Mouse (Mus musculus): ENCODE results near the gene Hfm1.

The Hfm1 gene

GRCm38 (mm10) chr5:106925488-106926368 is at the start of gene Hfm1:
TSS of gene Hfm1 (minus strand) at chr5:106926321.
- peak; percentile 42 for DNase-seq (ENCODE audit: low read depth, low spot score)

GRCm38 (mm10) chr5:106973883-106974282 is 47.8 kb upstream of the Hfm1 start:
- DNase-seq (ENCODE audit: low read depth, low spot score) = no peak

- DNase-seq (ENCODE audit: low read depth, low spot score) = no peak
Observed at GRCm38 (mm10) chr5:106967578-106967977, 41.5 kb upstream of the Hfm1 start.

- DNase-seq (ENCODE audit: low read depth, low spot score) = no peak
Observed at GRCm38 (mm10) chr5:106966443-106966842, 40.3 kb upstream of the Hfm1 start.

- no peak for DNase-seq (ENCODE audit: low read depth, low spot score)
Observed at GRCm38 (mm10) chr5:106964513-106965014, 38.4 kb upstream of the Hfm1 start.

GRCm38 (mm10) chr5:106963584-106964512 is 37.7 kb upstream of the Hfm1 start, which contains the start of gene Cdc7:
TSS of gene Cdc7 (plus strand) at chr5:106964322.
- peak; percentile 78 for DNase-seq (ENCODE audit: low read depth, low spot score)

DNA sequence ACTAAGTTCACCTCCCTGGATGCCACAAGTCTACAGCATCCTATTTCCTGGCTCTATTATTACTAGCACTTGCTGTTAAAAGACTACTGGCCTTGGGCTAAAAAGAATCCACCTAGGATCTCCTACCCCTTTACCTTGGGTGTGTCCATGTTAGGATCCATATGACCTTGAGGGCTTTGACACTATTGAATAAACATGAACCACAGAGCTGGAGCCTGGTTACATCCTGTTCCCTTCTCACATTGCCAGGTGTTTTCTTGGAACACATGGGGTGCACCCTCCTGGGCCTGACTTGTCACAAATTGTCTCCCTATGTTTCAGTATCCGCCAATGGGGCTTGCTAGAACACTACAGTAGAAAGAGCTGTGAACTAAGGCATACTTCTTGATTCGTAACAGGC is 34.3 kb upstream of the Hfm1 start:
- DNase-seq (ENCODE audit: low read depth, low spot score) = no peak

GRCm38 (mm10) chr5:106959031-106959430 is 32.9 kb upstream of the Hfm1 start:
- no peak for DNase-seq (ENCODE audit: low read depth, low spot score)

GRCm38 (mm10) chr5:106956467-106956866 is 30.3 kb upstream of the Hfm1 start:
- no peak for DNase-seq (ENCODE audit: low read depth, low spot score)

DNA sequence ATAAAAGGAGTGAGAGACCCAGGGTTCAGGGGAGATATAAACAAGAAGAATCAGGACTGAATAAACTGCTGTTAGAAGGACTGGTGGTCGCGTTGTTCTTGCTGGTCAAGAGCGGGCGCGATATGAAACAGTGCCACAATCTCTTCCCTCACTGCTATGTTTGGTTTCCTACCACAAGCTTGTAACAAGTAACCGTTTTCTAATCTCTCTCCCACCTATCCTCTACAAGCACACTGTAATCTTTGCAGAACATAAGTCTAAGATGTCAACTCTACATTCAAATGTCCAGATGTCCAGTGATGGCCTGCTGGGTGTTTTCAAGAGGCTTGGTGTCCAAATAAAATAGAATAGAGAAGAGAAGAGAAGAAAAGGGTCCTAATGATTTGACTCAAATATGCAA is 22.6 kb upstream of the Hfm1 start:
- DNase-seq (ENCODE audit: low read depth, low spot score) = no peak

DNA sequence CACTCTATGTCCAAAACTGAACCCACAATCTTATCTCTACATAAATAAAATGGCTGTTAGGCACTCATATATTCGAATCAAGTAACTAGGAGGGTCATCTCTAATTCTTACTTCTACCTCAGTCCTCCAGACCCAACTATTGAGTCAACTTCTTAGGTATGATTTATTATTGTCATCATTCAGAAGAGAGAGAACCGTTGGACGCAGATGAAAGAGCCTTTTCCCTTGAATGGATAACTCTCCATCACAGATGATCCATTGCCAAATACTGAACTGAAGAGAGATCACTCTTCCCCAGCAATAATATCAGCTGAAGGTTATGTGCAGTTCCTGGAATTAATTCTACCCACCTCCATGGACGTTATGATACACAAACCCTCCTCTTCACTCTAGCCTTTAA is 20.2 kb upstream of the Hfm1 start:
- no peak for DNase-seq (ENCODE audit: low read depth, low spot score)

GRCm38 (mm10) chr5:106927996-106928395 is 1.9 kb upstream of the Hfm1 start:
- DNase-seq (ENCODE audit: low read depth, low spot score) = no peak

DNA sequence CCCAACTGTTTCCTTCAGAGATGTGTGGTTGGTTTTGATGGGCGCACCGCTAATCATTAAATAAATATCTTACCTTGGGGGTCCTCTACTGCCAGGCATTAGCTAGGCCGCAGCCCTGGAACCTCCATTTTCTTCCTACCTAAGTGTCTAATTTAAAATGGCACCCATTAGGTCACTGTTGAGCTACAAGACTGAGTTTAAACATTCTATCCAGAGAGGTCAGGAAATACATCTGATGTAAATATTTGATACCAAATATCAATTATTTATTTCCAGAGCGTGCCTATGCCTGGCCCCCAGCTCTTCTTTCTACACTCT is 207 bp upstream of the Hfm1 start:
- peak; percentile 34 for DNase-seq (ENCODE audit: low read depth, low spot score)

GRCm38 (mm10) chr5:106919315-106919714 is 6.8 kb downstream of the Hfm1 start:
- DNase-seq (ENCODE audit: low read depth, low spot score) = no peak

DNA sequence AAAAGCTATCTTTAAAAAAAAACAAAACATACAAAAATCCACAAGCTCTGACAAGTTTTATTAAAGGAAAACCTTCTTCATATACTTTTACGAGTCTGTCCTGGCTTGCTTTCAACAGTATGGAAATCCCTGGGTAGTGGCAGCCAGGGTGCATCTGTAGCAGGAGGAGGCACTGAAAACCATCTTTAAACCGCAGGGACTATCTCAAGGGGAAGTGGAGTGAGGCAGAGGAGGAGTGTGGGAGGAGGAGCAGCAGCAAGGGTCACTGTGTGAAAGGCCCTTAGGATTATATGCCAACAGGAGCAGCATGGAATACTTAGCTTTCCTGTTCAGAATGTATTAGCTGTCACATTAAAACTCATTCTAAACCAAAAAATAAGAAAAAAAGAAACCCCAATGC is 29.2 kb downstream of the Hfm1 start:
- DNase-seq (ENCODE audit: low read depth, low spot score) = no peak

GRCm38 (mm10) chr5:106891773-106892172 is 34.3 kb downstream of the Hfm1 start:
- no peak for DNase-seq (ENCODE audit: low read depth, low spot score)

- no peak for DNase-seq (ENCODE audit: low read depth, low spot score)
Observed at GRCm38 (mm10) chr5:106887303-106888071, 38.6 kb downstream of the Hfm1 start.

- DNase-seq (ENCODE audit: low read depth, low spot score) = no peak
Observed at GRCm38 (mm10) chr5:106885517-106885916, 40.6 kb downstream of the Hfm1 start.

DNA sequence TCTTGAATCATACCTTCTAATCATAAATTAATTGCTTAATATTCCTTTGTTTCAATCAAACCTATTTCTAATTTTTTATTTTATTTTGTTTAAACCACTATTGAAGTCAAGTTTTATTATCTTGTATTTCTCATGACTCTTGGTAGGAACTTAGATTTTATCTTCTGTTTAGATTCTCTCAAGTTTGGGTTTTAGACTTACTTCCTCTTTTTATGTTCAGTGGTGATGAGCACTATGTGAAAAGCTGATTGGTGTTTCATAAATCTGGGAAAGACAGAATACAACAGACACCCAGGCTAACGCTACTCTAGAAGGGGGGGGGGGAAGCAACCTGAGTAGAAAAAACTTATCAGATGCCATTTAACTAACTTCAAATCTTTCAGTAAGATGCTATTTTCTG is 49.7 kb downstream of the Hfm1 start:
- no peak for DNase-seq (ENCODE audit: low read depth, low spot score)

GRCm38 (mm10) chr5:106860415-106860814 is 65.7 kb downstream of the Hfm1 start:
- DNase-seq (ENCODE audit: low read depth, low spot score) = peak; percentile 34

DNA sequence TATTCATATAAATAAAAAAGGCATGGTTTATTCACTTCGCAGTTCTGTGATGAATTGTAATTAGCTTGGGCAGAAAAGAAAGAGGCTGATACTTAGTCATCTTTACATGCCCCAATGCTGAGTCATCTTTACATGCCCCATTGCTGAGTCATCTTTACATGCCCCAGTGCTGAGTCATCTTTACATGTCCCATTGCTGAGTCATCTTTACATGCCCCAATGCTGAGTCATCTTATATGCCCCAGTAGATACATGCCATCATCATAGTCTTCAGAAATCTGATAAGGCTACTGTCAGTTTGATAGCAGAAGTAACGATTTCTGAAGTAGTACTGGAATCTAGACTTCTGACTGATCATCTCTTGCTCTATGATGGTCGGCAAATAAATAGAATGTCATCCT is 72.8 kb downstream of the Hfm1 start:
- DNase-seq (ENCODE audit: low read depth, low spot score) = no peak

- no peak for DNase-seq (ENCODE audit: low read depth, low spot score)
Observed at GRCm38 (mm10) chr5:106847045-106847444, 79.1 kb downstream of the Hfm1 start.
